Mouse (Mus musculus): Measurements from ENCODE around the gene Dlx2.

Gene Dlx2

GRCm38 (mm10) chr2:71511209-71511608 lies 35.3 kb downstream of the Dlx2 start:
- no peak for DNase-seq (ENCODE audit: low spot score in 2 of 2)

- no peak for DNase-seq (ENCODE audit: low spot score in 2 of 2)
Measured at GRCm38 (mm10) chr2:71504852-71505251, 41.7 kb downstream of the Dlx2 start.

- DNase-seq (ENCODE audit: low spot score in 2 of 2): no peak
Measured at GRCm38 (mm10) chr2:71499276-71500230, 47.0 kb downstream of the Dlx2 start.

GRCm38 (mm10) chr2:71497175-71497574 lies 49.4 kb downstream of the Dlx2 start:
- DNase-seq (ENCODE audit: low spot score in 2 of 2): no peak

GRCm38 (mm10) chr2:71494971-71495370 lies 51.6 kb downstream of the Dlx2 start:
- DNase-seq (ENCODE audit: low spot score in 2 of 2): no peak

- no peak for DNase-seq (ENCODE audit: low spot score in 2 of 2)
Measured at GRCm38 (mm10) chr2:71494503-71494902, 52.1 kb downstream of the Dlx2 start.
